Mouse (Mus musculus) myocyte (in vitro differentiated cells): ENCODE measurements at regions not wholly inside any gene's neighbourhood (a gene's known extent, or its start where the extent isn't known, plus 50 kb on each side); places are given as distances from the start of the nearest gene placed in this dataset.

Source experiments
- H3K27me3 ChIP-seq: one replicate; pipeline ENCODE4 v1.6.1; 2011; ENCODE audit not compliant: control insufficient read depth, insufficient read depth, insufficient read length
- H3K36me3 ChIP-seq: one replicate; pipeline ENCODE4 v1.6.1; 2011; ENCODE audit not compliant: control insufficient read depth, insufficient read depth
- H3K4me2 ChIP-seq: one replicate; pipeline ENCODE4 v1.6.1; 2011; ENCODE audit warnings: low read depth, control low read depth
- H3K4me3 ChIP-seq: one replicate; pipeline ENCODE4 v1.5.1; 2011; ENCODE audit warnings: mild to moderate bottlenecking, control low read depth, moderate library complexity
- H3K79me2 ChIP-seq: one replicate; pipeline ENCODE4 v1.6.1; 2011; ENCODE audit not compliant: control insufficient read depth, insufficient read depth
- H3ac ChIP-seq: one replicate; pipeline ENCODE4 v1.6.1; 2011; ENCODE audit not compliant: control insufficient read depth, insufficient read length
- CEBPB ChIP-seq: IDR thresholded peaks from 2 replicates; pipeline ENCODE4 v1.6.1; 2011; ENCODE audit warnings: mild to moderate bottlenecking, moderate library complexity; ENCODE audit not compliant: poor library complexity, insufficient read depth, severe bottlenecking
- E2F4 ChIP-seq: IDR thresholded peaks from one replicate; pipeline ENCODE4 v1.6.1; 2011; ENCODE audit warnings: mild to moderate bottlenecking, control low read depth, moderate library complexity; ENCODE audit not compliant: insufficient read depth
- MAX ChIP-seq: IDR thresholded peaks from one replicate; pipeline ENCODE4 v1.6.1; 2011; ENCODE audit warnings: low read depth, mild to moderate bottlenecking, control low read depth
- MYOD1 ChIP-seq, 3 experiments: IDR thresholded peaks; one replicate each; pipeline ENCODE4 v1.6.1; 2011; ENCODE audit warnings: control low read depth in 2 of 3, low read depth in 2 of 3, mild to moderate bottlenecking in 2 of 3, moderate library complexity in 1 of 3; ENCODE audit not compliant: insufficient read length in 2 of 3, control insufficient read depth in 1 of 3
- MYOG ChIP-seq, 3 experiments: IDR thresholded peaks; one replicate each; pipeline ENCODE4 v1.6.1; 2011; ENCODE audit warnings: control low read depth in 2 of 3, low read depth in 2 of 3, mild to moderate bottlenecking in 2 of 3; ENCODE audit not compliant: insufficient read length in 2 of 3, control insufficient read depth in 1 of 3, insufficient read depth in 1 of 3
- POLR2A ChIP-seq: IDR thresholded peaks from one replicate; pipeline ENCODE4 v1.6.1; 2011; ENCODE audit warnings: low read depth, mild to moderate bottlenecking, control low read depth, moderate library complexity; ENCODE audit not compliant: insufficient read length
- POLR2AphosphoS2 ChIP-seq: IDR thresholded peaks from one replicate; pipeline ENCODE4 v1.6.1; 2011; ENCODE audit warnings: low read depth, control low read depth; ENCODE audit not compliant: insufficient read length
- REST ChIP-seq: IDR thresholded peaks from one replicate; pipeline ENCODE4 v1.6.1; 2011; ENCODE audit warnings: mild to moderate bottlenecking, control low read depth, moderate library complexity; ENCODE audit not compliant: insufficient read depth, insufficient read length
- SRF ChIP-seq: IDR thresholded peaks from one replicate; pipeline ENCODE4 v1.6.1; 2011; ENCODE audit warnings: low read depth; ENCODE audit not compliant: control insufficient read depth, insufficient read length
- TCF12 ChIP-seq: IDR thresholded peaks from one replicate; pipeline ENCODE4 v1.6.1; 2011; ENCODE audit warnings: mild to moderate bottlenecking, control low read depth; ENCODE audit not compliant: poor library complexity, insufficient read depth, severe bottlenecking
- TCF3 ChIP-seq: IDR thresholded peaks from one replicate; pipeline ENCODE4 v1.6.1; 2011; ENCODE audit warnings: low read depth, control low read depth; ENCODE audit not compliant: insufficient read length
- USF1 ChIP-seq: IDR thresholded peaks from one replicate; pipeline ENCODE4 v1.6.1; 2011; ENCODE audit warnings: low read depth, mild to moderate bottlenecking, control low read depth, moderate library complexity

DNA sequence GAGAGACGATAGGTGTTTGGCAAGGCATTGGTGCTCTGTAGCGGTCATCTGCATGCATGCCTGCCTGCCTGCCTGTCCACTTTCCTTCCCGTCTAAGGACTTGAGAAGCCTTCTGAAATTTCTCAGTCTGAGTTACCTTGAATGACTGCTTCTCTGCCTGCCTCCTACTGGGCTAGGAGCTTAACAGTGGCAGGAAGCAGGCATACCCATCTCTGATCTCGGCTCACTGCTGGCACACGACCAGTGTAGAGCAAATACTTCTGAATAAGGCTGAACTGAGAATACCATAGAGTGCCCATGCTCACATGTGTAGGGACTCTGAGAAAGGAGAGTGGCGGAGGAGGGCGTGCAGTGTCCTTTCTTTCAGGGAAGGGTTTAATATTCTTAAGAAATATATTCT lies 60.7 kb upstream of the 4930432M17Rik start:
- TF ChIP-seq E2F4 (no peak), POLR2A (no peak), CEBPB (no peak), REST (no peak), POLR2AphosphoS2 (no peak), TCF12 (no peak), MYOD1 (IDR thresholded peaks at IDR 0.05; ENCODE audit: control insufficient read depth in 1 of 3, insufficient read length in 2 of 3, low read depth in 2 of 3) (no peak), TCF3 (no peak), MAX (no peak), USF1 (no peak)

DNA sequence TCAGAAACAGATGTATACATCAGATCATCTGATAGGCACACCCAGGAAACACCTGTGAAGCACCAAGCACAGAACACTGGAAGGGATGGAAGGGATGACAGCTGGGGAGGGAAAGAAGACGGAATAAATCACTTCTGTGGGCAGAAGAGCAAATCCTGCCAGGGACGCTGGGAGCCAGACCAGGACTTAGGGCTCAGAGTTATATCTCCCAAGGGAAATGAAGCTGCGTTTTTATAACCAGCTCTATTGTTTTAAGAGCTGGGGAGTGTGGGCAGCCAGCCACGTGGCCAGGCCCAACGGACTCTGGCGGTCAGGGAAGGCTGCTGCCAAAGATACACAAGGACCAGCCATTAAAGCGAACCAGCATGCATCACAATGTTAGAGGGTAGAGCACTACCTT lies 61.5 kb upstream of the 4930432M17Rik start:
- no peak overlapping the region for H3K4me3 ChIP-seq
- H3K79me2 ChIP-seq, result no peaks in the 10 kb centered on the region
- no peaks in the 10 kb centered on the region for H3K27me3 ChIP-seq
- no peak for TF ChIP-seq POLR2AphosphoS2
- TF ChIP-seq E2F4, result no peak
- TF ChIP-seq TCF12, result peak; percentile 87
- peak in 1 of 3 experiments; percentile 30 for TF ChIP-seq MYOG (IDR thresholded peaks at IDR 0.05; ENCODE audit: control insufficient read depth in 1 of 3, insufficient read depth in 1 of 3, insufficient read length in 2 of 3, low read depth in 2 of 3)
- TF ChIP-seq CEBPB, result no peak
- no peak for TF ChIP-seq TCF3
- peak; percentile 82 for TF ChIP-seq USF1
- TF ChIP-seq MYOD1 (IDR thresholded peaks at IDR 0.05; ENCODE audit: control insufficient read depth in 1 of 3, insufficient read length in 2 of 3, low read depth in 2 of 3), result peak in 2 of 3 experiments; percentile 86 to 91
- no peak for TF ChIP-seq REST
- TF ChIP-seq POLR2A, result no peak
- no peak for TF ChIP-seq MAX
- TF ChIP-seq SRF, result no peak
- no peaks in the 10 kb centered on the region for H3K36me3 ChIP-seq
- H3ac ChIP-seq, result no peak overlapping the region
- peak overlapping the region; percentile 52 for H3K4me2 ChIP-seq

More for the DNA sequence above, 60.7 kb upstream of the 4930432M17Rik start:
- Histone ChIP-seq H3K27me3 (no peaks in the 10 kb centered on the region), H3K4me2 (peak overlapping the region; percentile 52), H3K36me3 (no peaks in the 10 kb centered on the region), H3K79me2 (no peaks in the 10 kb centered on the region), H3ac (no peak overlapping the region), H3K4me3 (no peak overlapping the region)

DNA sequence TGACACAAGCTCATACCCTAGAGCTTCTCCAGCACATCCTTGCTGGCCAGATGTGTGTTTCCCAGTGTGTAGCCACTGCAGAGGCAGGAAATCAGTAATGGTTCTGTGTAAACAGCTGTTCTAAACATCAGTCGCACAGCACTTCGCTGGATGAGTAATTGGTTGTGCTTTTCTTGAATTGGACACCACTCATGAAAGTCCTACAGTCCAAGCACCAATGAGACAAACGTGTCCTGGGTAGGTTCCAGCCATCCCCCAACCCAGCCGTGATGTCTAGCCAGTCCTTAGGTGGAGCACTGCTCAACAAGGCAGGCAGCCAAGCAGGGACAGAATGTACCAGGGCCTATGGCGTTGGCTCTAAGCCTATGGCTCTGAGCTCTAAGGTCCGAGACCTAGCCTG lies 65.8 kb upstream of the 4930432M17Rik start:
- Histone ChIP-seq H3K36me3 (no peaks in the 10 kb centered on the region), H3K79me2 (no peaks in the 10 kb centered on the region), H3K27me3 (no peaks in the 10 kb centered on the region), H3ac (no peak overlapping the region), H3K4me3 (no peak overlapping the region), H3K4me2 (peak overlapping the region; percentile 71)
- no peak for TF ChIP-seq SRF
- TF ChIP-seq TCF12, result peak; percentile 29
- TF ChIP-seq POLR2AphosphoS2, result no peak
- no peak for TF ChIP-seq MAX
- TF ChIP-seq POLR2A, result no peak
- peak in 2 of 3 experiments; percentile 65 to 74 for TF ChIP-seq MYOD1 (IDR thresholded peaks at IDR 0.05; ENCODE audit: control insufficient read depth in 1 of 3, insufficient read length in 2 of 3, low read depth in 2 of 3)
- no peak for TF ChIP-seq USF1
- no peak for TF ChIP-seq E2F4
- TF ChIP-seq TCF3, result no peak
- TF ChIP-seq REST, result no peak
- TF ChIP-seq MYOG (IDR thresholded peaks at IDR 0.05; ENCODE audit: control insufficient read depth in 1 of 3, insufficient read depth in 1 of 3, insufficient read length in 2 of 3, low read depth in 2 of 3), result no peak
- TF ChIP-seq CEBPB, result no peak

DNA sequence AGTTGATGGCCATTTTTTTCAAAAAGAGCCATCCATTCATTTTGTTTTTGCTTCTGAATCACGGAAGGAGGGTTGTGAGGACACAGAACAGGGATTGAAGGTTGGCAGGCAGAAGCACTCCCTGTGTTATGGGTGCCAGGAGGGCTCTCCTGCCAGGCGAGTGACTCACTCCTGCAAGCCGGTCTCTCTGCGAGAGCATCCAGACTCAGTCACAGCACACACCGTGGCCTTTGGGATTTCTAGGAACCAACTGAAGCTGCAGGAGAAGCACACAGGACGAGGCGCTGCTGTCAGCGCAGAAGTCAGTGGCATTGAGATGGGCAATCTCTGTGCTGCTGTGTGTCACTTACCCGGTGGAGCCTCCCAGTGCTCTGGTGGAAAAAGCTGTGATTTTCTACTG lies 66.5 kb upstream of the 4930432M17Rik start:
- no peaks in the 10 kb centered on the region for H3K79me2 ChIP-seq
- H3K4me3 ChIP-seq, result no peak overlapping the region
- peak overlapping the region; percentile 71 for H3K4me2 ChIP-seq
- H3ac ChIP-seq, result no peak overlapping the region
- no peak for TF ChIP-seq MAX
- H3K27me3 ChIP-seq, result no peaks in the 10 kb centered on the region
- H3K36me3 ChIP-seq, result no peaks in the 10 kb centered on the region

DNA sequence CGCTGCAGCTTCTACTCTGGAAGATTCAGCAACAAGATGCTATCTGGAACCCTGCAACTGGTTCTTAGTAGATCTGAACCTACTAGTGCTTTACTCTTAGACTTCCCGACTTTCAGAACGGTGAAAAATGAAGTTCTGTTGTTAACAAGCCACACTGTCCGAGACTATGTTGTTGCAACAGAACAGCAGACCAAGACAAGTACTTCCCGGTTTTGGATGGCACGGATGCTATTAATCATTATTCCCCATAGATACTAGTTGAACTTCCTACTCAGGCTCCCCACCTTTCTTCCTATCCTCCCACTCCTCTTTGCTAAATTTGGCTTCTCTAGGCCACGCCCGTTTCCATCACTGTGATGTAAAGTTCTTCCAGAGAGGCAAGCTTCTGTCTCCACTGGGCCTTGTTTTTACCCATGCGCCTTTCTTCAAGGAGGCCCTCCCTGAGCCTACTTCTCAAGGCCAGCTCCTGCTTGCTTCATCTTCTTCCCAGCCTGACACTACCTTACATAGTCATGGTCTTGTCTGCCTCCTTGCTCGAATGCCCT lies 67.7 kb upstream of the 4930432M17Rik start:
- no peaks in the 10 kb centered on the region for H3K79me2 ChIP-seq
- no peaks in the 10 kb centered on the region for H3K36me3 ChIP-seq
- H3K4me2 ChIP-seq, result peak overlapping the region; percentile 54
- no peak overlapping the region for H3ac ChIP-seq
- TF ChIP-seq REST, result no peak
- no peak for TF ChIP-seq MAX
- no peak for TF ChIP-seq SRF
- no peak overlapping the region for H3K4me3 ChIP-seq
- H3K27me3 ChIP-seq, result no peaks in the 10 kb centered on the region
